Mouse (Mus musculus) heart, adult 18-20 months (tissue): ENCODE data around the gene Foxd1. TPM values are rescaled to one million over a fixed set of nuclear protein-coding genes. Genes with fewer than 3 reads are reported as not detected.

ENCODE experiments used
- DNase-seq, 2 experiments: peaks; one replicate each; pipeline ENCODE4 v3.0.0; 2021 to 2022; ENCODE audit warnings: mixed read lengths in 1 of 2
- long read RNA-seq, 2 experiments: library from polyadenylated mRNA; stranded (forward); transcript quantifications; one replicate each; pipeline ENCODE4 v2.0.0; 2021
- total RNA-seq, 2 experiments: library from RNA; stranded (reverse); gene quantifications; 2 replicates each; pipeline ENCODE4 v1.2.3; 2021

Foxd1 gene
- total RNA-seq = under 1 TPM; 0.05 to 0.08 TPM
- long read RNA-seq, experiment 1, full-length matches to known transcripts = 1 of 1 reads
- long read RNA-seq, experiment 1, partial matches to known transcripts = 0 of 1 reads
- long read RNA-seq, experiment 1, other reads (novel, unspliced or antisense) = 0 of 1 reads
- long read RNA-seq, experiment 2 = 0 reads

DNA sequence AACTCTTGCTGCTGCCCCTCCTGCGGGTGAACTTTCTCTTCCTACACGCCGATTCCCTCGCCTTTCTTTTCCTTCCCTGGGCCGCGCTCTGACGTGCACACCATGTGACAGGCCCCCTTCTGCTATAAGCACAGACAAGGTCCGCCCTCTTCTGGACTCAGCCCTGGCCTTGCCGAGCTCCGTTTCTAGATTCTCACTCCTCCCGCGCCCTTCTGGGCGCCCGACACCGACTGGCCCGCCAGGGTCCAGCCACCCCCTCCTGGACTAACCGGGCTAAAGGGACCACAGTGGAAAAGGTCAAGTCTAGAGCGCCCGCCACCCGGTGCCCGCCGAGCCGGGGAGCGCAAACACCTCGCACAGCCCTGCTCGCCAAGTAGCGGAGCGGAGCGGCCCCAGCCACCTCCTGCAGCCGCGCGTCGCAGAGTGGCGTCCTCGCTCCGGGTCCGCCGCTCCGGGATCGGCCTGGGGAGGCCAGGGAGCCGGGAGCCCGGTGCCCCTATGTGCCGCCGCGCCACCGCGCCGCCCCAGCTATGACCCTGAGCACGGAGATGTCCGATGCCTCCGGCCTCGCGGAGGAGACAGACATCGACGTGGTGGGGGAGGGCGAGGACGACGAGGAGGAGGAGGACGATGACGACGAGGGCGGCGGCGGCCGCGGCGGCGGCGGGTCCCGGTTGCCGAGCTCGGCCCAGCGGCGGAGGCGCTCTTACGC, at the start of gene Foxd1:
Gene Foxd1 (plus strand): TSS at position 153 of the 712 bp plus-strand sequence.
- DNase-seq = peak; percentile 34 to 43

DNA sequence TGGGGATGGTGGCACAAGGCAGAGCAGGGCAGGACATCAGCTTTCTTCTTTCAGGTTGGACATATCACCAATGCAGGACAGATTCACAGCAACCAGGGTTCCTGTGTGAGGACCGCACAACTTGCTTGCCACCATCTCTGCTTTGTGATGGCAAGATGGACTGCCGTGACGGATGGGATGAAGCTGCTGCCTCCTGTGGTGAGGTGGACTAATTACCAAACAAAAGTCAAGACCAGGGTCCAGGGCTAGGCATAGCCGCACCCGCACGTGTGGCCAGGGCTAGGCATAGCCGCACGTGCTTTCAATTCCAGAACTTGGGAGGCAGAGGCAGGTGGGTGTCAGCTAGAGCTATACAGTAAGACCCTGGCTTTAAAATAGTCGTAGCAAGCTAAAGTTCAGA, 48.8 kb upstream of the Foxd1 start:
- no peak for DNase-seq

DNA sequence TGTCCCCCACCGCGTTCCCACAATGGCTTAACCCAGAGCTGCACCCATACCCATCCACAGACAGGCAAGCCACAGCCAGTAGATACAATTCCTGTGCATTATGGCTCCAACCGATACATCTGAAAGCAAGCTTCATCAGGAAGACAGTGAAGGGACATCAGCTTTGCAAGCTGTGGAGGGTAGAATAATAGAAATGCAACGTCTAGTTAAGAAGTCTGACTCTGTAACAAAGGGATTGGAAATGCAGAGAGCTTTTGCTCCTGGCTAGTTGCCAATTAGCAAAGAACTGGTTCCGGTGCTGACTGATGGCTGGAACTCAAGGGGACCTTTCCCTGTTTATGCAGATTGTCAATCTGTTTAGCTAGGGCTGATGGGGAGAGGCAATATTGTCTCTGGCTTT, 47.6 kb upstream of the Foxd1 start:
- DNase-seq = no peak

DNA sequence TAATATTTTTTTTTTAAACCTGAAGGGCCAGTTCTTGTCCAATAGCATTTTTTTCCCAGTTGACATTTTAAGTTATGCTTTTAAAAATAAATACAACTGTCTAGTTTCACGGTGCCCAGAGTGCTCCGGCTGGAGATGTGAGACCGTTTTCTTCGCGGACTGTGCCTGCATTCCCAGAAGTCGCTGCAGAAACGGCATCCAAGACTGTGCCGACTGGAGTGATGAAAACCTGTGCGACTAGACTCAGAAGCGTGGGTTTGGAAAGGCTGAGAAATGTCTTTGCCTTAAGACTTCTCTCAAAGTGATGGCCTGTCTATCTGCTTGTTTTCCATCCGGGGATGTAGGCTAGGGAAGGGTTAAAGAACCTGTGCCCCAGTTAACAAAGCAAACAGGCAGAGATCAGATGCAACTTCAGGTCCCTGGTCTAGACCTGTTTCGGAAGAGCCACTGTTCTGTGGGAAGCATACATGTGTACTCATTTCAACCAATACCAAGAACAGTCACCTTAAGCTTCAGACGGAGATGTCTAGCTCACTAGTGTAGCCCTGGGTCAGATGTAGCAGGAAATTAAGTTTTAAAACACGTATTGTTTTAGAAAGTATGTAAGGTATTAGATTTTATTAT, 47.1 kb upstream of the Foxd1 start:
- DNase-seq = no peak

DNA sequence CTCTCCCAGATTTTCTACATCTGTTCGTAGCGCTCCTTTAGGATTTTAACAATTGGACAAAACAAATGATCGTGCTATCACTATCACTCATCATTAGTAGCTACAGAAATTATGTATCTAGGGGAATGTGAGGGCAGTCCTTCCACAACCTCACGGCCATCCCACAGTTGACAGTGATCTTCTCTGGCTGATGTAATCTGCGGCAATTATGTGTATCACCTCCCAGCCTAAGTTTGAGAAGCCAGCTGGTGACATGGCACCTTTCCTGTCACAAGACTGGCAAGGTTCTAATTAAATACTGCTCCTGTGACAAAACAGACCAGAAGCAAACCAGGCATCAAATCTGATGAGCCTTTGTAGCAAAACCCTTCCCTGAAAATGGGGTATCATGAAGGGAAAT, 46.0 kb upstream of the Foxd1 start:
- DNase-seq = no peak

DNA sequence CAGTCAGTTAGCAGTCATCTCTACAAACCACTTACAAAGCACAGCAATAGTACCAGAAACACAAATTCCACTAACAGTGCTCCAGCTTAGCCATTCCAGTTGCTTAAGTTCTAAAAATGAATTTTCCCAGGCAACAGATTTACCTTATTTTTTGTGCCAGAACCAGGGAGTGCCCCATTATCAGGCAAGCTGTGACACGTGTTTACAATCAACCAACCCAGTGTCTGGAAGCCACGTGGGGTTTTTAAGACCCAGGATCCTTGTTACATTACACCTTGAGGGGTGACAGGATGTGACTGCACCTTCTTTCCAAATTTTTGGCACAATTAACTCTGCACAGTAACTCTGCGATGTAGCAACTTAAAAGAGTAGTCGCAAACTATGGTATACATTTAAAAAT, 45.3 kb upstream of the Foxd1 start:
- no peak for DNase-seq

DNA sequence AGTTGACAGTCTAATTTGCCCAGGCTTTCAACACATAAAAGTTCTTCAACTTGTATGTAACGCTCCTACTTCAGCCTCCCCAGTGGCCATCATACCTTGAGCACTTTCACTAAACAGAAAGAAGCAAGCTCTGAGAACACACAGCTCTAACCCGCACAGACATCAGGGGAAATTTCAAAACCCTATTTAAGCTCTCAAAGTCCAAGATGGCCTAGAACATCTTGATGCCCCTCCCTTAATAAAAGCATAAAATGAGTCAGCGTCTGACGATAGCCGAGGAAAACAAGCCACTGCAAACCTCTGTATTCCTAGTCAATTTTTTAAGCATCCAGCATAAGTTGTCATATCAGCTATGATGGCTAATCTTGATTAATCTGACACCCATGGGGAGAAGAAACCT, 42.4 kb upstream of the Foxd1 start:
- no peak for DNase-seq

DNA sequence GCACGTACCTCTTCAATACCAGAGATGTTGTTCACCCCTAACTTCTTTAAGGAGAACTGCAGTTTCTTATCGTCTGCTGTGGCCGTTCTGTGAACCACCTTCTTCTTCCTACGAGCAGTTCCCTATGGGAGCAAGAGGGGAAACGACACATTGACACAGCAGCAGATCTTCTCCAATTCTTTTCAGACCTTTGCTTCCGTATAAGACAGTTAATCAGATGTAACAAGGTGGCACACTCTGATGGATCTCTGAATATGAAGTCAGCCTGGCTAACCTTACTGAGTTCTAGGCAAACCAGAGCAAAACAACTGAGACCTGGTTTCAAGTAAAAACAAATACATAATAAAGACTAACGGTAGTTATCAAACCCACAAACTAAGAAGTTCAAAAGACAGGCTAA, 40.4 kb upstream of the Foxd1 start:
- no peak for DNase-seq

DNA sequence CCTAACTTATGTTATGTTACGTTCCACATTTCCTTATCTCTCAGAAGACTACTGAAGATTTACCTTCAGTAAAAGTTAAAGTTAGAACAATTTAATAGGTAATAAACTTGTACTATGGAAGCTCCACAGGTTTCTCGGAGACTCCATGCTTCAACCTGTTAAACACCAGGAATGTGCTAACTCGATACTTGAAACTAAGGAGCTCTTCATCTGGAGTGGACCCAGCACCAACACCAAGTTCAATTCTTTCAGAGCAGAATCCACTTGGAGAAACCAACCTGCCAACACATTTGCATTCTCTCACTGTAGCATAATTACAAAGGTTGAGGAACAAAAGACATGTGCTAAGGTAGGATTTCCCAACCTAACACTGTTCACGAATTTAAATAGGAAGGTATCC, 38.9 kb upstream of the Foxd1 start:
- DNase-seq = no peak

DNA sequence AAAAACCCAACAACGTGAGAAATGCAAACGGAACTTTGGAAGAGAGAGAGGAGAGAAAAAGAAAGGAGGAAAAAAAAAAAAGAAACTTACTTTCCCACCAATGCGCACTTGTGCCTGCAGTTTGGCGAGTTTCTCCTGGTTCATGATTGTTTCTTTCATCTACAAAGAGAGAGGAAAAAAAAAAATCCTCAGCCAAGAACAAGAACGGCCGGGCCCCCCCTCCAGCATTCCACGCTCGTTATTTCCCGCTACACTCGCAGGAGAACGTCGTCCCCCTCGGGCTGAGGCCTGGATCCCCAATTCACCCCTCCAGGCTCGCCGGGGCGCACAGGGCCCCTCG, 37.9 kb upstream of the Foxd1 start:
- no peak for DNase-seq

DNA sequence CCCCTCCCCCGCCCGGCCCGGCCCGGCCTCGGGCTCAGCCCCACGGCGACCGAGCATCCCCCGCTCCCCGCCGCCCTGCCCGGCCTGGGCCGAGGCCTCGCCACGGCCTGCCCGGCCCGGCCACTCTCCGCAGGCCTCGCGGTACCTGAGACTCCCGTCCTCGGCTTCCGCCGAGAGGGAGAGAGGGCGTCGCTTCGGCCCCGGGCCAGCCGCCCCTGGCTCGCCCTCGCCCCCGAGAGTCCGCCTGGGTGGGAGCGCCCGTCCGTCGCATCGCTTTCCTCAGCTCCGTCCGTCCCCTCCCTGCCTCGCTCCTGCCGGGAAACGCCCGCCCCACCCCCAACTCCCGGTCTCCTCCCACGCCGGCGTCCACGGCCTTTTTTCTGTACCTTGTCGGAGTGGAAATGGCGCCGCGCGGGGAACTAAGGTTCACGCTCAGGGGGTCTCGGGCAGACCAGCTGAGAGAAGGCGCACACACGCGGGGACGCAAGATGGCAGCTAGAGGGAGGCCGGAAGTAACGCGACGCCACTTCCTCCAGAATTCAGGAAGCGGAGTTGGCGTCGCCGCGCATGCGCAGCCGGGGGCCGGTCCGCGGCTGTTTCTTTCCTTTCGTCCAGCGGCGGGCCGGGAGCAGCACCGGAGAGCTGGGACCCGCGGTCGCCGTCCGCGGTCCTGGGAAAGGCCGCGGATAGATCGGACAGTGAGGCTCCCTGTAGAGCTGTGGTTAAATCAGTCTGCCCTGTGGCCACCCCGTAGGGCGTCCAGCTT, 37.4 kb upstream of the Foxd1 start, which contains the start of gene Btf3:
Gene Btf3 (minus strand): TSS at position 527 of the 766 bp plus-strand sequence.
- DNase-seq = peak; percentile 94 to 96

DNA sequence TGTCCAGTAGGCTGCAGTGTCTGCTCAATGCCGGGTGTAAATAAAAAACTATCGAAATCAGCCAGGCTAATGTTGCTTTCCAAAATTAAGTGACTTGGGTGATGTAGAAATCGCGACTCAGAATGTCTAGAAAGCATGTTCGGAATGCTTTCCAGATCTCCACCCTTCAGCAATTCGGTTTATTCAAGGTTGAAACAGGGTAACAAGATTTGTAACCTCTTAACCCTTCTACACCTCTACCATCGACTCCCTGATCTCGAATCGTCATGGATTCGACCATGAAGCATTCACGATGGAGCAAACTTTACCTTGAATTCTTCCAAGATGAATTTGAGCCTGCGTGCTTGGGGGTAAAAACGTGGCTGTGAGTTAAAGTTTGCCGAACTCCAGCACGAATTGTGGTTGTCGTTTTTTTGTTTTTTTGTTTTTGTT, 36.8 kb upstream of the Foxd1 start:
- no peak for DNase-seq

DNA sequence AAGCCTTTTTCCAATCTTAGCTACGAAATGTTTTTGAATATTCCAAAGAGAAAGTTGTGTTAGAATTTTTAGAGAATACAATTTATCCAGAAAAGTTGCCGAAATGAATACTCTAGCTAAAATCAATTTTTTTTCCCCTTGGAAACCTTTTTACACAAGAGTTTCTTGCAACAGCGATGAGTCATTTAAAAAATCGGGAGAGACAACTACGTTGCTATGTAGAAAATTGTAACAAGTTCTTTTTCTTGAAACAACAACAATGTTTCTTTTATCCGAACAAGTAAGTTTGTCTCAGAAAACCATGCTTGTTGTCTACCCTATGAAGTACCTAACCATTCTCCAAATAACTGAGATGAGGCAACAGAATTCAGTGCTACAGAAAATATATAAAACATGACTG, 36.1 kb upstream of the Foxd1 start:
- no peak for DNase-seq

DNA sequence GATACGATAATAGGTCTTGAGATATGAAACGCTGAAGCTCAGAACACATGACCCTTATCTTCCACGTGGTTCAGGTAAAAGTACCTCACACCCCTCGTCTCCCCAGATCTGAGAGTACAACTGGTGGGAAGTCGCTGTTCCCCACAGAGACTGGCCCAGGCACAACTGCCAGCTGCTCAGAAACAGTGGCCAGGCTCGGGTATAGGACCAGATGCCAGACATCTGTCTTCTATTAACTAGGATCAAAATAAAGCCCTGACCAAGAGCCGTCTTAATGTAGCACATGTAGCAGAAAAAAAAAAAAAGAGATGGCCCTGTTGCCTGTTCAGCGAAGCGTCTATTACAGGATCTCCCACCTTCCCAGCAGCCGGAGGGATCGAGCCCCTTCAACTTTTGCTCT, 29.0 kb upstream of the Foxd1 start:
- DNase-seq = no peak

DNA sequence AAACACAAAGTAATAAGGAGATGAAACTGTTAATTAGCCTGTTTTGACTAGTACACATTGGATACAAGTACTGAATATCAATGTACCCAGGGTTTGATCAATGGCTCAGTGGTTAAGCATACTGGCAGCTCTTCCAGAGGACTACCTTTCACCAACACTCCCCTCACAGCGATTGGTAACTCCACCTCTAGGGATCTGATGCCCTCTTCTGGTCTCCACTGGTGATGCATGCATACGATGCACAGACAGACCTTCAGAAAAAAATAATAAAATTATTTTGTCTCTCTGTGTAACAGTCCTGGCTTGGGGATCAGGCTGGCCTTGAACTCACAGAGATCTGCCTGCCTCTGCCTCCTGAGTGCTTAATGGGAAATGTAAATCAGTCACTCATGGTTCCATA, 21.9 kb upstream of the Foxd1 start:
- DNase-seq = peak in 1 of 2 experiments; percentile 19

DNA sequence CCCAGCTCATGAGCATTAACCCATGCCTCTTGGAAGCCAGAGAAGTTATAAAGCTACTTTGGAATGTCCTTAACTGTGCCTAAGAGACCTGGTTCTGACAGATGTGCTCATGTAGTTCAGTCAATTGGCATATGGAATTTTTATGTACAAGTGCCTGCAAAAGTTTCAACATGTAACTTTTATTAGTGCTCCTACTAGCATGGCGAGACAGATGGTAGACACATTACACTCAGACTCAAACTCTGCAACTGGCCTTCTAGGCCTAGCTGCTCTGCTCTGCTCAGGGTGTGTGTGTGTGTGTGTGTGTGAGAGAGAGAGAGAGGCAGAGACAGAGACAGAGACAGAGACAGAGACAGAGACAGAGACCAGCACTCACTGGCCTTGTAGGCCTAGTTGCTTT, 17.8 kb upstream of the Foxd1 start:
- no peak for DNase-seq

DNA sequence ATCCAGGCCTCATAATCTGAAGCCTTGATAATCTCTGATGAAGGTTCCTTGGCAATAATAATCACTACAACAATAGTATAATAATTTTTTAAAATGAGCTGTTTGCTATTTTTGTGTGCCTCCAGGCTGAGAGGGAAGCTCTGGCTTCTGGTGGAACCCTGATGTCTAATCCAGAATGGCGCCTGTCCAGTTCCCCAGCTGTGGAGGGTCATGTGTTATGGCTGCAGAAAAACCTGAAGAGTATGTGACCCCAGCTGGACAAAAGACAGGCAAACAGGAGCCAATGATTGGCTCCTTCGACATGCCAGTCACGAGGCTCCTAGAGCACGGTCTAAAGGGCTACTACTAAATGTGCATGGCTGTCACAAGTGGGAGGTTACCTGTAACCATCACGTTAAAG, 13.5 kb upstream of the Foxd1 start:
- peak; percentile 39 to 50 for DNase-seq

DNA sequence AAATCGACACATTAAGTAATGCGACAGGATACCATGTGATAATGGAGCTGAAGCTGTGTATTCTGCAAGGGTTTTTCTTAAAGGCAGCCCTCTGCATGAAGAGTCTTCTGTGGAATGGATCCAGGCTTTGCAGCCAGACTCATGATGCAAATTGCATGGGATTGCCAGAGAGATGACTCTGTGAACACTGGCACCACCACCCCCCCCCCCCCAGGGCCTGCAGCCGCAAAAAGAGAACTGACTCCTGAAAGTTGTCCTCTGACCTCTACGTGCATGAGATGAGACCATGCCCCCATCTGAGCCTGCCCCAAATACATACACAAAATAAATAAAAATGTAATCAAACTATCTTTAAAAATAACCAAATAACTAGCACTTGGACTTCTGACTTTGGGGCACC, 4.6 kb upstream of the Foxd1 start:
- no peak for DNase-seq

DNA sequence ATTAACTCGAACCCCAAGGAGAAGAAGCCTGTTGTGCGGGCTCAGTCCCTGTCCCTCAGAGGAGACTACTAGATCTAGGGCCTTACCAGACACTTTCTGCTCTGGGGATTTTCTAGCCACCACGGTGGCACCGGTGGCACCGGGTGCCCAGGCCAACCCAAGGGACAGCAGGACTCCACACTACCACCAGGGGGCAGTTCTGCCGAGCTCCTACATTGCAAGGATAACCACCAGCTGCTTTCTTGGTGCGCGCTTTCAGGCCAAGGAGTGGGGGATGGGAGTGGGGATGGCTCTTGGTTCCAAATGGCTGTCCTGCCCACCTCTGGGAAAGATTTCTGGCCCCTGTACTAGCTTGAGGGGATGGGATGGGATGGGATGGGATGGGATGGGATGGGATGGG, 2.5 kb upstream of the Foxd1 start:
- peak in 1 of 2 experiments; percentile 10 for DNase-seq

DNA sequence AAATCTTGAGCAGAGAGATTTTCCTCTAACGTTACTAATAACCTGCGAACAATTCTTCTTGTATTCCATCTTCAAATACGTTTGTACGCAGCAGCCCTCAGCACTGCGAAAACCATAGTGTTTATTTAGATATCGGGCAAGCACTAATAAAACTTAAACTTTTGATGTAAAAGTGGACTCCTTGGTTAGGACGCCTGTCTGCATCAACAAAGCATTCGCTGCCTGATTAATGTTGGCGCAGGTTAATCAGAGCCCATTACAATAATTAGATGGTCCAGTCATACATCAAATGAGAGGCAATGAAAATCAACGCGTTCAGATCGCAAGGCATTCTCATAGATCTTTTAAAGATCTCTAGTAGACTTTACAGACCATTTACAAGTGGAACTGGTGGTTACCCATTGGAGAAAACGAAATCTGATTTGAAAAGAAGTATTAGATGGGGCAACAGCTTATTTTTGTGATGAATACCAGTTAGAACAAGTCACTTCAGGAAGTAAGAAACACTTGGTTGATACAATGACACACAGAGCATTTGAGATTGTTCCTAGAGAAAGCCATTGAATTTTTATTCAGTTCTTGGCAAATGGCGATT, 1.6 kb upstream of the Foxd1 start:
- DNase-seq = peak in 1 of 2 experiments; percentile 10

DNA sequence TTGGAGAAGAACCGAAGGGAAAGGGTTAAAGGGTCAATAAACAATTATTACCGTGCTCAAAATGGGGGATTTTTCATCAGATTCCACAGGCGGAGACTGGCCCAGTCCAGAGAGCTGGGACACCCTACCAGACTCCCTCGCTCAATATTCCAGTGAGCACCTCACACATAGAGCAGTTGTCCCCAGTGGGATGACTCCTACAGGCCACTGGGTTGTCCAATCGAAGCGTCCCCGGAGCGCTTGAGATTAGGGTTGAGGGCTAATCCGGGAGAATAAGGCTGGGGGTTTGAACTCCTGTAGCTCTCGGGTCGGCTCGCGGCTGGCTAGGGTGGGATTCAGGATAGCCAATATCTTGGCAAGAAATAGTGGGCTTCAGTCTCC, 343 bp upstream of the Foxd1 start:
- DNase-seq = no peak

DNA sequence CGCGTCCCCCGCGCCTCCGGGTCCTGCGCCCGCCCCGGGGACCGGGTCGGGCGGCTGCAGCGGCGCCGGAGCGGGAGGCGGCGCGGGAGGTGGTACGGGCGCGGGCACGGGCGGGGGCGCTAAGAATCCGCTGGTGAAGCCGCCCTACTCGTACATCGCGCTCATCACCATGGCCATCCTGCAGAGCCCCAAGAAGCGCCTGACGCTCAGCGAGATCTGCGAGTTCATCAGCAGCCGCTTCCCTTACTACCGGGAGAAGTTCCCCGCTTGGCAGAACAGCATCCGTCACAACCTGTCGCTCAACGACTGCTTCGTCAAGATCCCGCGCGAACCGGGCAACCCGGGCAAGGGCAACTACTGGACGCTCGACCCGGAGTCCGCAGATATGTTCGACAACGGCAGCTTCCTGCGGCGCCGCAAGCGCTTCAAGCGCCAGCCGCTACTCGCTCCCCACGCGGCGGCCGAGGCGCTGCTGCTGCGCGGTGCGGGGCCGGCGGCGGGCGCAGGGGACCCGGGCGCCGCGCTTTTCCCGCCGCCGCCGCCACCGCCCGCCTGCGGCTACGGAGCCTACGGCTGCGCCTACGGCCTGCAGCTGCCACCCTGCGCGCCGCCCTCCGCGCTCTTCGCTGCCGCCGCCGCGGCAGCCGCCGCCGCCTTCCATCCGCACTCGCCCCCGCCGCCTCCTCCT, 973 bp downstream of the Foxd1 start:
- peak in 1 of 2 experiments; percentile 41 for DNase-seq
